Comparison of ENCODE assay signal across 20 mouse cellular contexts in genomic region chr13:114954516-114954915, GRCm38 (mm10).
"Had no signal": no experiment of that assay in that cellular context is flagged by ENCODE, and none has a peak within 500 bp of the region (broad histone marks: within the 10 kb centered on the region; RNA-seq: fewer than 3 reads in every experiment).

No protein-coding gene starts in this region.

- H3K4me3 ChIP-seq: midbrain, embryonic 10.5 days; midbrain, embryonic 12.5 days; myocyte; neural tube, embryonic 13.5 days; neural tube, embryonic 15.5 days had no signal

- ATAC-seq: lung, postnatal 0 days; midbrain, embryonic 16.5 days had no signal

- H3K4me2 ChIP-seq: midbrain, embryonic 12.5 days; neural tube, embryonic 13.5 days; neural tube, embryonic 15.5 days had no signal

- H3K36me3 ChIP-seq: midbrain, embryonic 10.5 days; midbrain, embryonic 12.5 days; neural tube, embryonic 13.5 days; neural tube, embryonic 15.5 days had no signal

- DNase-seq: lung, adult 18-20 months; lung, postnatal 14 days; lung, postnatal 4 days; midbrain, embryonic 14.5 days; retina, postnatal 1 day; right cerebral cortex, adult 18-20 months; right cerebral cortex, postnatal 25 days; right cerebral cortex, postnatal 4 days; spleen, adult 18-20 months; thymus, adult 18-20 months; thymus, postnatal 14 days; thymus, postnatal 36 days had no signal

- H3K4me1 ChIP-seq: midbrain, embryonic 10.5 days; midbrain, embryonic 12.5 days; neural tube, embryonic 13.5 days; neural tube, embryonic 15.5 days had no signal

- H3K27me3 ChIP-seq: midbrain, embryonic 12.5 days; neural tube, embryonic 13.5 days; neural tube, embryonic 15.5 days had no signal

- H3K9ac ChIP-seq: liver, embryonic 14.5 days; midbrain, embryonic 12.5 days; neural tube, embryonic 13.5 days; neural tube, embryonic 15.5 days had no signal

- H3K27ac ChIP-seq: liver, embryonic 14.5 days; midbrain, embryonic 10.5 days; midbrain, embryonic 12.5 days; neural tube, embryonic 13.5 days; neural tube, embryonic 15.5 days had no signal

- H3K9me3 ChIP-seq: midbrain, embryonic 10.5 days; midbrain, embryonic 12.5 days; neural tube, embryonic 13.5 days; neural tube, embryonic 15.5 days had no signal
